Mouse (Mus musculus) thymus, postnatal 0 days (tissue): ENCODE data around the gene C130050O18Rik. TPM values are rescaled to one million over a fixed set of nuclear protein-coding genes. Genes with fewer than 3 reads are reported as not detected.
A peak's percentile ranks its signal among the peaks of the same experiment; 100 is the strongest.

Source experiments
- DNase-seq: peaks from one replicate; pipeline ENCODE4 v3.0.0-alpha.2; 2015; ENCODE audit warnings: low spot score
- polyA plus RNA-seq: library from polyadenylated mRNA; unstranded; fragments of >200 nt; fragmentation: Nextera tagmentation; extraction: Ambion mirVana; gene quantifications from 2 replicates; pipeline ENCODE4 v1.2.1, GENCODE M21; 2015

C130050O18Rik gene
- polyA plus RNA-seq, 1 experiment from 2014 or later: 0.79 TPM

- DNase-seq: no peak
Measured at GRCm38 (mm10) chr5:139423026-139423865, 18.2 kb downstream of the C130050O18Rik start, which contains the start of gene Gper1. TSS of gene Gper1 (plus strand) at chr5:139423151.

DNA sequence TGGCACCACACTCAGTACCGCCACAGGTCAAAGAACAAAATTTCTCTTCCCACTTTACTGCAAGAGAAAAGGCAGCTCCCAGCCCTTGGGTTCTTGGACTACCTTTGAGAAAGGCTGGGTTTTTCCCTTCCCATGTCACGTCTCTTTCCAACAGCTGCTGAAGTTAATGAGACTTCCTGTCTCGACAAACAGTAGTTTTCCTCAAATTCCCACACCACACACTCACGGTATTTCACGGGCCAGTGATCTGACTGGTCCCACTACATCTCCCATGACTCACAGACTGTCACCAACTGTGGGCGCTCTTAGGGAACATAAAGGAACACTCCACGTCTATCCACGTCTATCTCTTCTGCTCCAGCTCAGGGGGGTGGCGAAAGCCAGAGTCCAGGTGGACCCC is 20.1 kb downstream of the C130050O18Rik start:
- no peak for DNase-seq

- no peak for DNase-seq
Measured at GRCm38 (mm10) chr5:139427001-139427400, 21.9 kb downstream of the C130050O18Rik start.

DNA sequence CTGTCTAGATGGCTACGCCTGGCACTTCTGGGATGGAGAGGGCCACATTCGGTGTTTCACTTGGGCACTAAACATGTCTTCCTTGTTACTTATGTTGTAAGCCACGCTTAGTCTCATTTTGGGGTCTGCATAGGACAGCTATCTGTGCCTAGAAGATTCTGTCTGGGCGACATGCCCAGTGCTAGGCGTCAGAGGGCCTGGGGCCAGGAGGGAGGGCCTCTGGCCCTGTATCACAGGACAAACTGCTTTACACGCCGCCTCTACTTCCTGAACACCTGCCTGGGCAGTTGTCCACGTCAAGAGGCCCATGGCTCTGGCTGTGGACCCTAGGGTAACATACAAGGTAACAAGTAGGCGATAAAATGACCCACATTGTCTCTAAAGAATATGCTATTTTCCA is 22.9 kb downstream of the C130050O18Rik start:
- DNase-seq: no peak

DNA sequence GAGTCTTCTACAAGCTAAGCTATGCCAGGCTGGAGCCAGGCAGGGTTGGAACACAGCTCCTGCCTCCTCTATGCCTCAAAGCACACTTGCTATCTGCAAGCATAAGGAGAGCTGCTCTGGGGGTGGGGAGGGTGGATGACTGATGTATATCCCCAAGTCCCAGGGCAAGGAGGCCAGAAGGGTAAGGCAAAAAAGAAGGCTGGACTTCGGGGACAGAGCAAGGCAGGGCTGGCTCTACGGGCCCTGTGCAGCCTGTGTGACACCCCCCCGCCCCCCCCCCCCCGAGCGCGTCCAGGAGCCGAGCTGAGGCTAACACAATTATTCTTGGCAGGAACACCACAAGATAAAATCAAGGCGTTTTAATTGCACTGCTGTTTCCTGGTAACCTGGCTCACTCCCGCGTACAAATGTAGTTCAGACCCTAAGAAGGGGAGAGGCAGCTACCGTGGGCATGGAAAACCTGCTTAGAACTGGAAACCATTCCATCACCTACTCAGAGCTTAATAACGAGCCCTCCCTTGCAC is 24.8 kb downstream of the C130050O18Rik start:
- DNase-seq: no peak

DNA sequence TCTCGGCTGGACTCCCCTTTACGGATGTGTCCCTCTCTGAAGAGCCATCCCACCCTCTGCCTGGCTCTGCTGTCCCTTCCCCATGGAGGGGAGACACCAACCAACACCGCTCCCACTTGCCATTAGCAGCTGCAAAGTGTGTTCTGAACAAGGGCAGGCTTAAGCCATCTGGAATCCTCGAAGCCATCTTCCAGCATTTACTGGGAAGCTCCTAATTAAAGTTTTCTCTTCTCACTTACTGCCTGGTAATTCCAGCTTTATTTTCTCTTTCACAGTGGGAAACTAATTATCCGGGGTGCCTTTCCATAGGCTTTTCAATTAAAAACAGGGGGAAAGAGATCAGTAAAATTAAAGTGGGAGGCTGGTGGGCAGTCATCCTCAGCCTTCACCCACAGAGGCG is 27.3 kb downstream of the C130050O18Rik start:
- no peak for DNase-seq

DNA sequence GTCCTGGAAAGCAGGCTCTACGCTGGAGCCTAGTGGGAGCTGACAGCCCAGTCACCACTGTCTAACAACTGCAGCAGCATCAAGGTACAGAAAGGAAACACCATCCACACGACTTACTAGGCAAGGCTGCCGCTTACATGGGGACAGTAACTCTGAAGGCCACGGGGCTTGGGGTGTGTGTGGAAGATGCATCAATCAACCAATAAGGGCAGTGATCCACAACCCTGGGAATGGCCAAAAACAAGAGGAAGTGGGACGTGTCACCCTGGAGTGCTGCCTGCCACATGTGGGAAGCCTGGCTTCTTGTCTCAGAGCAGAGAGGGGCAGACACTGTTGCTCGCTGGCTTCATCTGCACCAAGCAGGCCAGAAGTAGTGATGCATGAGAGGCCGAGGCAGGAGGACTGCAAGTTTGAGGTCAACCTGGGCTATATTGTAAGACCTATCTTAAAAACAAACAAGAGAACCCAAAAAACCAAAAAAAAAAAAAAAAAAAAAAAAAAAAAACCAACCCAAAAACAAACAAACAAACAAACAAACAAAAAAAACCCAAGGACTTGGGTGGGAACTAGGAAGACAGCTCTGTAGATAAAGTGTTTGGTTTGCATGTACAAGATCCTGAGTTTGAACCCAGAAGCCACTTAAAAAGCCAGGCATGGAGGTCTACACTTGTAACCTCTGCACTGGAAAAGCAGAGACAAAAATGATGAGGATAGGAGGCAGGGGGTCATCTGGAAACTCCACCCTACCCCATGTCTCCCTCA is 27.8 kb downstream of the C130050O18Rik start:
- no peak for DNase-seq

DNA sequence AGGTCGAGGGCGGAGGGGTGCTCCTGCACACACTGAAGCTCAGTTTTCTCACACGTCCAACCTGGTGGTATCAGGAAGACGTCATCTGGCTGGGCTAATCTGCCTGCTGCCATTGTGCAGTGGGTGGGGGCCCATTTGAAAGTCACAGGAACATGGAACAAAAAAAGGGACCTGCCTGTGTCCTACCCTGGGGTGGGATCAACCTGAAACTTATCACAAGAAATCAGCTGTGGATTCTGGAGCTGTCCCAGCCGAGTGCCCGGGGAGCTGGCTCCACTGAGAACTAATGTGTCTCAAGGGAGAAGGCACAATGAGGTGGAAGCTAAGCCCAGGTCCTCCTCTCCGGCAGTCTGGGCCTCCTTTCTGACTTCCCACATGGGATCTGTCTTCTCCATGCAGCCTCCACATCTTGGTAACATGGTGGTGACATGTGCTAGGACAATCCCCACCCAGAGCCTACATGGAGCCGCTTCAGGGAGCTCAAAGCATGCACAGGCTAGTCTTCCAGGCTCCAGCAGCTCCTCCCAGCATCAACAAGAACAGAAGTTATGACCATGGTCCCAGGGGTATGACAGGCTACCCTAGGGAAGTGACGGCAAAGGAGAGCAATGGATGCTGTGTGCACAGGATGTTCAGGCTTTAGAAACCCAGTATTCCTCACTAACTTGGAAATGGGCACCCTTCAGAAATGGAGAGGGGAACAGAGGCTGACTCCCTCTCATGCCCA is 28.9 kb downstream of the C130050O18Rik start:
- DNase-seq: no peak

- DNase-seq: no peak
Measured at GRCm38 (mm10) chr5:139434940-139435339, 29.9 kb downstream of the C130050O18Rik start.

DNA sequence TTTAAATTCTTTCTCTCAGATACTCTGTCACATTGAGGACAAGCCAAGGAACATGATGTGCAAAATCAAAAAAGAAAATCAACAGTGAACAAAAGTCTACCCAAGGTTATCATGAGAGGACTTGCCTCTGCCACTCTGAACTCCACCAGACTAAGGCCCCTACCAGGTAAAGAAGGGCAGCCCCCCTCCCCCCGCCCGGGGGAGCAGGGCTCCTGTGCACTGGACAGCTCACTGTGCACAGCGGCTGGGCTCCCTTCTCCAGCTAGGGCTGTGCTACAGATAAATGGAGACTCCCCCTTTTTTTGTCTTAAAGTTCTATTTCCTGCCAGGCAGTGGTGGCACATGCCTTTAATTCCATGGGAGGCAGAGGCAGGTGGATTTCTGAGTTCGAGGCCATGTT is 32.7 kb downstream of the C130050O18Rik start:
- DNase-seq: no peak

GRCm38 (mm10) chr5:139438440-139438839 is 33.4 kb downstream of the C130050O18Rik start:
- no peak for DNase-seq

- no peak for DNase-seq
Measured at GRCm38 (mm10) chr5:139440451-139440850, 35.4 kb downstream of the C130050O18Rik start.

GRCm38 (mm10) chr5:139440926-139441725 is 36.0 kb downstream of the C130050O18Rik start:
- no peak for DNase-seq

- DNase-seq: no peak
Measured at GRCm38 (mm10) chr5:139441726-139442018, 36.6 kb downstream of the C130050O18Rik start.

DNA sequence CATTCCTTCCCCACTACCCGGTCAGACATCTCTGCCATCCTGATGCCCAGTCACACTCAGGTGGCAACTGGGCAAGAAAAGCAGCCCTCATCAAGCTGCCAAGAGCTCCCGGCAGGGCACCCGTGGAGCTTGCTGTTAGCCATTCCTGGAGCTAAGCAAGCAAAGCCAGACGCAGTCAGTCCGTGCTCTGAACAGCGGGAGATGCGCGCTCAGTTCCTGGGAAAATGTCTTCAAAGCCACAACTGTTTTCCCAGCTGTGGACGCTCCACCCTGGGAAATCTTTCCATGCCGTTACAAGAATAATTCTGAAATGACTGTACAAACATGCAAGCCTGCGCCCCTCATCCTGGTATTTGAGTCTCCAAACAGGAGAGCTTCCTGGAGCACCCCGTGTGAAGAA is 37.3 kb downstream of the C130050O18Rik start:
- DNase-seq: no peak

DNA sequence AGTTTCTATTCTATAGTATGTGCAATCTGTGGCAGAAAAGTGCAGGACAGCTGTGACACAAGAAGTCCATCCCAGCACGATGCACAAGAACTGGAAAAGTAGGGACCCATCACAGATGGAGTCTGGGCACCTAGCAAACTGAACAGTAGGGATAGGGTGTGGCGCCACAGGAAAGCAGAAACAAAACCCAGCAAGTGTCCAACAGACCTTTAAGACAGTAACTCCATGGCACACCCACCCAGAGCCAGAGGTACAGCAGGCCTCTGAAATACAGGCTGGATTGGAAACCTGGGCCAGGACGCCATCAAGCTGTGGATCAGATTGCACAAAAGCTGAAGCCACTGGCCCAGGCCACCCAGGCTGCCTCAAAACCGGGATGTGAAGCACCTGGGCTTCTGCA is 37.9 kb downstream of the C130050O18Rik start:
- no peak for DNase-seq

DNA sequence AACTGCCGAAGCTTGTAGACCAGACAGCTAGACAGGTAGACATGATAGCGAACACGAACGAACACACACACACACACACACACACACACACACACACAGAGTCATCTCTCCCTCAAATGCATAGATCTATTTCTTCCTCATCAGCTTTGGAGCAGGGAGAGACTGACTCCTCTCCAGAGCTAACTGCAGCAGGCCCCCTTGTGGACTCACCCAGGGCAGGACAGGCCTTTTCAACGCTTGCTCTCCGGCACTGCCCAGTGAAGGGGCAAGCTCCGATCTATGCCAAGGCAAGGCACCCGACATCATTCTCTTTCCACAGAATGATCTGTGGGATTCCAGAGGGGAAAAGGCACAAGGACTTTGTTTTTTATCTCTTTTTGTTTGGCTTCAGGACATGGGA is 40.2 kb downstream of the C130050O18Rik start:
- DNase-seq: no peak

DNA sequence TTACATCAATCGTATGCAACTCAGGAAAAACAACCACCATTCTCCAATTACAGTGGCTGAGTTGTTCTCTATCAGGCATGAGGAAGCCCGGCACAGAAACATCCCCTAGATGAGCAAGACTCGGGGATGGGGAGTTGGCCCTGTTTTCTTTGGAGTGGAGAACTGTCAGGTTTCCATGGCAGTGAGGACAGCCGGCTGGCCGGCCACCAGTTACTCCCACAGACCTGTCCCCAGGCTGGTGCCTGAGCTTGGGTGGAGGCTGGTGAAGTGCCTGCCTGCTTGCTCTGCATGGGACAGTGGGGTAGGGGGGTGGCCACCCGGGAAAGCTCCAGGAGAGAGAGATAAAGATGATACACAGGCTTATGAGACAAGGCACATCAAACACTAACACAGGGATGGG is 42.9 kb downstream of the C130050O18Rik start:
- no peak for DNase-seq

- peak; percentile 86 for DNase-seq
Measured at GRCm38 (mm10) chr5:139449161-139449791, 44.2 kb downstream of the C130050O18Rik start.

DNA sequence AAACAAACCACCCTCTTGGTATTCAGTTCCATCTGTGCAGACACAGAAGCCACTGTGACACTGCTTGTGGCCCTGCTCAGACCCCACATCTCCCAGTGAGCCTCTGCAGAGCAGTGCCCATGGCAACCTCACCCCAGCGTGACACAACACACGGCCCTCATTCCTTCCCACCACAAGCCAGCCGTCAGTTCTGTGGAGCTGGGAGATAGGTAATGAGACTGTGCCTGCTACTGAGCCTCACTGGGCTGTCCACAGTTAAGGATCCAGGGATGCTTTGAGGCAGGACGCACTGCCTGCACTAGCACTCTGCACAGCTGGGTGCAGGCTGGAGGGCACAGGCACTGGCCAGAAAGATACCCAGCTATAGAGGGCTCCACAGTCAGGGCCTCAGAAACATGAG is 44.8 kb downstream of the C130050O18Rik start:
- peak; percentile 6 for DNase-seq
